Mouse (Mus musculus): ENCODE measurements around the gene Card14.

The Card14 gene

GRCm38 (mm10) chr11:119394210-119394609 lies 86.6 kb downstream of the Card14 start:
- DNase-seq (ENCODE audit: low read depth, low spot score) = no peak
